Mouse (Mus musculus) activated CD4-positive, CD25-positive, alpha-beta regulatory T cell, adult 4 months (primary cell): Measurements from ENCODE around the gene Six5. TPM values are rescaled to one million over a fixed set of nuclear protein-coding genes. Genes with fewer than 3 reads are reported as not detected.

Experiments used
- ATAC-seq: one replicate; pipeline ENCODE4 v1.8.0; 2017
- polyA plus RNA-seq, 2 experiments: library from polyadenylated mRNA; unstranded; fragments of 100-300 nt; shearing (Covaris generic); gene quantifications; one replicate each; pipeline ENCODE4 v1.2.1; 2017

Gene Six5
- polyA plus RNA-seq, 2 experiments from 2014 or later = 0.25 TPM; not detected in 1

DNA sequence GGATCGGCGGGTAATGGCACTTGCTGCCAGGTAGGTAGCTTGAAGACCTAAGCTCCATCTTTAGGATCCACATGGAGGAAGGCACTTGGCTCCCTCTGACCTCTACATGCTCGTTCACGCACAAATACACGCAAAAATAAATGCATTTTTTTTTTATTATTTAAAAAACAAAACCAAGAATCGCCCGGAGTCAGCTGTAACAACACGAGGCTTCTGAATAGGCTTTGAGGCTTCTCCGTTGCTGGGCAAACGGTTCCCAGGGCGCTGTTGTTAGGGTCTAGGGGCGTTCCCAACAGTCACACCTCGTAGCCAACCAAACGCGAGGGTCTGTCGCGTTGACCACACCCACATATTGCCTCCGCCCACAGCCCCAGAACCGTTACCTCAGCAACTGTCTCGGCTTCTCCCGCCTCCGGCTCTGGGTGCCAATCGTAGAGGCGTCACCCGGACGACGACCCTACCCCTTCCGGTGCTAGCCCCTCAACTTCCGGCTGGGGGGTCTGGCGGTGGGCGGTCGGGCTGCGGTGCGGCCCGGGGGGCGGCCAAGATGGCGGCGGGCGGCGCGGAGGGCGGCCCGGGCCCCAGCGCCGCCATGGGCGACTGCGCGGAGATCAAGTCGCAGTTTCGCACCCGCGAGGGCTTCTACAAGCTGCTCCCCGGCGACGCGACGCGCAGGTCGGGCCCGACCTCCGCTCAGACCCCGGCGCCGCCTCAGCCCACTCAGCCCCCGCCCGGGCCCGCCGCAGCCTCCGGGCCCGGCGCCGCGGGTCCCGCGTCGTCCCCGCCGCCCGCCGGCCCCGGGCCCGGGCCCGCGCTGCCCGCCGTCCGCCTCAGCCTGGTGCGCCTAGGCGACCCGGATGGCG lies 18.4 kb upstream of the Six5 start, which contains the start of gene Dmwd:
Gene Dmwd, plus strand, starts transcription at position 505 of the 863 bp plus-strand sequence.
- peak; percentile 22 for ATAC-seq

GRCm38 (mm10) chr7:19076586-19076991 lies 17.8 kb upstream of the Six5 start:
- ATAC-seq = no peak

DNA sequence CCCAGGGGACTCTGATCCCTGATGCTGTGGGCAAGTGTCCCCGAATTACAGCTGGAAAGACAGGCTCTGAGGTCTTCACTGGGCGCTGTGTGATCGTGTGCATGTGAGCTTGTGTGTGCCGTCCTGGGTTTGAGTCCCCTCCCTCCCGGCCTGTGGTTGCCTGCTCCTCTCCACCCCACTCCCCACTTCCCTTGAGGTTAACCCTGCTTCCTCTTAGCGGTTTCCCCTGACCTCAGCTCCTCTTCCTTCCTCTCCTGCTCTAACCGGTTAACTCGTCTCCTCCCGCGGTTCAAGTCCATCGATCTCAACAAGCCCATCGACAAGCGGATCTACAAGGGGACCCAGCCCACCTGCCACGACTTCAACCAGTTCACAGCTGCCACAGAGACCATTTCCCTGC lies 16.6 kb upstream of the Six5 start:
- ATAC-seq = peak; percentile 70

- no peak for ATAC-seq
Measured at GRCm38 (mm10) chr7:19078732-19079131, 15.7 kb upstream of the Six5 start.

DNA sequence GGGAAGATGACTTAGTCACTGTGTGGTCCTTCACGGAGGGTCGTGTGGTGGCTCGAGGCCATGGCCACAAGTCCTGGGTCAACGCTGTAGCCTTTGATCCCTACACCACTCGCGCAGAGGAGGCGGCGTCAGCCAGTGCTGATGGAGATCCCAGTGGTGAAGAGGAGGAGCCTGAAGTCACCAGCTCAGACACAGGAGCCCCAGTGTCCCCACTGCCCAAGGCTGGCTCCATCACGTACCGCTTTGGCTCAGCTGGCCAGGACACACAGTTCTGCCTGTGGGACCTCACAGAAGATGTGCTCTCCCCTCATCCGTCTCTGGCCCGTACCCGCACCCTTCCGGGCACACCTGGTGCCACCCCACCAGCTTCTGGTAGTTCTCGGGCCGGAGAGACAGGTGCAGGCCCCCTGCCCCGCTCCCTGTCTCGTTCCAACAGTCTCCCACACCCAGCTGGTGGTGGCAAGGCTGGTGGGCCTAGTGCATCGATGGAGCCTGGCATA lies 13.9 kb upstream of the Six5 start:
- ATAC-seq = no peak

DNA sequence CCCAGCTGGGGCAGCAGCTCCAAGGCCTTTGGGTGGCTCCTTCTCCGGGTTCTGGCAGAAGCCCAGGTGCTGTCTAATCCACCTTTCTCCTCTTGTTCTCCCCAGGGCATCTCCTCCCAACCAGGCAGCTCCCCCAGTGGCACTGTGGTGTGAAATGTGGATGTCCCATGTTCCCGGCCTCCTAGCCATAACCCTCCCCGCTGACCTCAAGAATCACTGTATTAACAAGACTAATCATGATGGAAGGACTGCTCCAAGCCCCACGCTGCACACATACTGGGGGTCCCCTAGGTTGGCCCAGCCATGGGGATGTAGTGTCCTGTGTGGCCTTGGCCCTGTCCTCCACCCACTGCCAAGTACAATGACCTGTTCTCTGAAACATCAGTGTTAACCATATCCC lies 12.2 kb upstream of the Six5 start:
- no peak for ATAC-seq

- ATAC-seq = no peak
Measured at GRCm38 (mm10) chr7:19083096-19083495, 11.3 kb upstream of the Six5 start.

- no peak for ATAC-seq
Measured at GRCm38 (mm10) chr7:19083701-19084100, 10.7 kb upstream of the Six5 start, which contains the start of gene Dmpk. TSS of gene Dmpk (plus strand) at chr7:19083849.

DNA sequence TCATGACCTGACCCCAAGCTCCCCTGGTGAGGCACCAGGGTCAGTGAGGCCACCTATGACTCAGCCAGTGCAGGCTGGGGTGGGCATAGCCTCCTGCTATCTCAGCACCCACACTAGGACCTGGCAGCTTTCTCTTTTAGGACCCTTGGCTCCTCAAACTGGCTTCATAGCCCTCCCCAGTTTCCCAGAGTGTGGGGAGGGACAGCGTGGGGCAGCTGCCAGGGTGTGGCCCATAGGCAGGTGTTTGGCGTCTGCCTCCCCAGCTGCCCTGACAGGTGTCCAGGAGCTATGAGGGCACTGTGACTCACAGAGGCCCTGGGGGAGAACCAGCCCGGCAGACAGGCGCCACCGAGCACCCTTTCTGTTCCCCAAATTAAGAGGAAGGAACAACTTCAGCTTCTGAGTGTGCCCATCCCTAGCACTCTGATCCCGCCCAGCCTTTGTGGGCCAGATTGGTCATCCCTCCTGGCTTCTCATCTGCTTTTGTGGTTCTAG lies 10.1 kb upstream of the Six5 start:
- no peak for ATAC-seq

GRCm38 (mm10) chr7:19084921-19085473 lies 9.4 kb upstream of the Six5 start:
- no peak for ATAC-seq

- ATAC-seq = no peak
Measured at GRCm38 (mm10) chr7:19085495-19085894, 8.9 kb upstream of the Six5 start.

GRCm38 (mm10) chr7:19086042-19086441 lies 8.4 kb upstream of the Six5 start:
- no peak for ATAC-seq

- ATAC-seq = no peak
Measured at GRCm38 (mm10) chr7:19086760-19087159, 7.6 kb upstream of the Six5 start.

DNA sequence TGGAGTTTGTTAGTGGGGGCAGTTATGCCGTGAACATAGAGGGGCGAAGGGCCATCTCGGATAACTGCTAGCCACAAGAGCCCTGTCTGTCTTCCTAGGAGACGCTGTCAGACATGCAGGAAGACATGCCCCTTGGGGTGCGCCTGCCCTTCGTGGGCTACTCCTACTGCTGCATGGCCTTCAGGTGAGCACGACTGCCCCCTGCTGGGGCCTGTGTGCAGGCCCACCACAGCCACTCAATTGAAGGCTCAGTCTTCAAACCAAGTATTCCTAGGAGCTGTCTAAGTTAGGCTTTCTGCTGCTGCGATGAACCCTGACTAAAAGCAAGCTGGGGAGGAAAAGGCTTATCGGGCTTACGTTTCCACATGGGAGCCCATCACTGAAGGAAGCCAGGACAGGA lies 5.6 kb upstream of the Six5 start:
- no peak for ATAC-seq

- ATAC-seq = no peak
Measured at GRCm38 (mm10) chr7:19091913-19092312, 2.5 kb upstream of the Six5 start.

GRCm38 (mm10) chr7:19092381-19093173 lies 1.8 kb upstream of the Six5 start:
- no peak for ATAC-seq

DNA sequence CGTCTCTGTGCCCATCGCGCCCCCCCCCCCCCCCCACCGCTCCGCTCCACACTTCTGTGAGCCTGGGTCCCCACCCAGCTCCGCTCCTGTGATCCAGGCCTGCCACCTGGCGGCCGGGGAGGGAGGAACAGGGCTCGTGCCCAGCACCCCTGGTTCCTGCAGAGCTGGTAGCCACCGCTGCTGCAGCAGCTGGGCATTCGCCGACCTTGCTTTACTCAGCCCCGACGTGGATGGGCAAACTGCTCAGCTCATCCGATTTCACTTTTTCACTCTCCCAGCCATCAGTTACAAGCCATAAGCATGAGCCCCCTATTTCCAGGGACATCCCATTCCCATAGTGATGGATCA lies 1.2 kb upstream of the Six5 start:
- peak; percentile 61 for ATAC-seq

GRCm38 (mm10) chr7:19093537-19094385 lies 633 bp upstream of the Six5 start:
- ATAC-seq = peak; percentile 81

- ATAC-seq = peak; percentile 19
Measured at GRCm38 (mm10) chr7:19094826-19095750, 694 bp downstream of the Six5 start.

DNA sequence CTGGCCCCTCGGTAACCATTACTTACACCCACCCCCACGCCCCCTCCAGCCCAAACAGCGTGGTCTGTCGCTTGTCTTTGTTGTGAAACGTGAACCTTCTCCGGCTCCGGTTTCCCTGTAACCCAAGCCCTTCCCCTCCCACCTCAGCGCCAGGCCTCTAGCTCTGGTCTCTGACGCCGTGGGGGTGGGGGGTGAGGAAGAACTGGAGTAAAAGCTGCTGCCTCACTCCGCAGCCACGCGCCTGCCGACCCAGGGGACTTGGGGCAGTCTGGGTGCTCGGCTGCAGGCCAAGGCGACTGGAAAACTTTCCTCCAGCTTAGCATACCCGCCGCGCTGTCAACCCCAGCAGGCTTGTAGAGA lies 1.3 kb downstream of the Six5 start:
- no peak for ATAC-seq

GRCm38 (mm10) chr7:19096421-19096976 lies 2.1 kb downstream of the Six5 start:
- no peak for ATAC-seq
